Mouse (Mus musculus): ENCODE measurements around the gene Ddx39. TPM values are rescaled to one million over a fixed set of nuclear protein-coding genes. Genes with fewer than 3 reads are reported as not detected.

Gene Ddx39
- 10 to 100 TPM; 29.0 to 29.1 TPM for total RNA-seq (2023)

GRCm38 (mm10) chr8:83715031-83715690, at the start of gene Ddx39:
Gene Ddx39, plus strand, starts transcription at chr8:83715177.

GRCm38 (mm10) chr8:83665969-83666865, 48.8 kb upstream of the Ddx39 start, which contains the start of gene Ptger1:
Gene Ptger1, plus strand, starts transcription at chr8:83666678.

GRCm38 (mm10) chr8:83698661-83699453, 16.1 kb upstream of the Ddx39 start, which contains the start of gene Pkn1:
Gene Pkn1, minus strand, starts transcription at chr8:83699179.

GRCm38 (mm10) chr8:83740976-83741741, 26.2 kb downstream of the Ddx39 start, which contains the start of gene Adgre5:
Gene Adgre5, minus strand, starts transcription at chr8:83741326.

Other genes starting within 250 kb of the Ddx39 start
- gene Olfr370, start 179.4 kb upstream of the Ddx39 start, total RNA-seq (2023), result not detected
- 10 to 100 TPM; 82.2 to 97.6 TPM for gene Ndufb7, start 148.5 kb upstream of the Ddx39 start, total RNA-seq (2023)
- gene Tecr, start 107.2 kb upstream of the Ddx39 start, total RNA-seq (2023), result 100 to 1,000 TPM; 175 to 233 TPM
- gene Dnajb1, start 107.0 kb upstream of the Ddx39 start, total RNA-seq (2023), result 10 to 100 TPM; 57.1 to 57.9 TPM
- gene Gipc1, start 62.5 kb upstream of the Ddx39 start, total RNA-seq (2023), result 10 to 100 TPM; 24.9 to 28.4 TPM
- under 1 TPM in 1 of 2 experiments, not detected in 1; 0.21 TPM for gene Ptger1, start 48.5 kb upstream of the Ddx39 start, total RNA-seq (2023)
- gene Pkn1, start 16.0 kb upstream of the Ddx39 start, total RNA-seq (2023), result 100 to 1,000 TPM; 288 to 307 TPM
- 1,000 to 10,000 TPM; 2,520 to 2,540 TPM for gene Adgre5, start 26.1 kb downstream of the Ddx39 start, total RNA-seq (2023)
- 1 to 10 TPM; 2.0 to 2.1 TPM for gene Adgrl1, start 184.9 kb downstream of the Ddx39 start, total RNA-seq (2023)
- under 1 TPM; 0.18 to 0.39 TPM for gene Gm10644, start 240.0 kb downstream of the Ddx39 start, total RNA-seq (2023)
- 1 to 10 TPM; 1.5 to 2.7 TPM for gene Asf1b, start 240.3 kb downstream of the Ddx39 start, total RNA-seq (2023)

All from monocyte, adult 59 days (primary cell).